Mouse (Mus musculus) CD4-positive helper T cell, adult 2 months (primary cell): Measurements from ENCODE around the gene Gm8897.
"Not testable (repeated sequence)": the region's sequence is repeated elsewhere in the genome, so short reads cannot be mapped to it uniquely, and the experiment has no call there.

ENCODE experiments used
- DNase-seq: peaks from one replicate; pipeline ENCODE4 v3.0.0-alpha.2; 2012; ENCODE audit warnings: low read depth, missing footprints, low spot score

The Gm8897 gene

DNA sequence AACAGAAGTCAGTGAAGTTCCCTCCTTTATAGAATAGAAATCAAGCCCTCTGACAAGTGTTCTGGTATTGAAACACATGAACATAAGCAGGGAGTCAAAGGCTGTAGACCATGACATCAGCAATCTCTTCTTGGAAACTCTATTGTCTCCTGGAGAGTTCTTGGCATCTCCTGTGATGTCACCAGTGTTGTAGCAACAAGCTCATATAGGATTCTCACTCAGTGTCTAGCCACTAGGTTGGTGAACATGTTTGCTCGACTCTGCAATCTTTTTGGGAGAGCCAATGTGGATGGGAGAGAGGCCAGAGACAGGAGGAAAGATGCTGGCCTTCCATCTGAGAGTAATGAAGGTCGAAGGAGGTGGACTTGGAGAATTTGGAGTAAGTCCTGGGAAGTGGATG, at the start of gene Gm8897:
Gm8897 (plus strand) TSS at position 301 of the 400 bp plus-strand sequence.
- not testable (repeated sequence) for DNase-seq

GRCm38 (mm10) chr5:11416691-11417090, 473 bp downstream of the Gm8897 start:
- not testable (repeated sequence) for DNase-seq
